Mouse (Mus musculus) embryonic fibroblast, embryonic 13.5 days (primary cell): ENCODE results near the gene Tnk1. TPM values are rescaled to one million over a fixed set of nuclear protein-coding genes. Genes with fewer than 3 reads are reported as not detected.

Experiments used
- H3K27ac ChIP-seq: 2 replicates; pipeline ENCODE4 v1.5.1; 2012; ENCODE audit warnings: low read length, control low read depth, inconsistent platforms; ENCODE audit not compliant: insufficient read depth
- H3K4me1 ChIP-seq: 2 replicates; pipeline ENCODE4 v1.6.1; 2011; ENCODE audit warnings: low read length; ENCODE audit not compliant: control insufficient read depth, insufficient read depth
- H3K4me3 ChIP-seq: 2 replicates; pipeline ENCODE4 v1.5.1; 2011; ENCODE audit warnings: mild to moderate bottlenecking, control low read depth, low read length; ENCODE audit not compliant: insufficient read depth
- CTCF ChIP-seq: IDR thresholded peaks from 2 replicates; pipeline ENCODE4 v1.5.1; 2011; ENCODE audit warnings: mild to moderate bottlenecking, control low read depth, low read length, moderate library complexity, borderline replicate concordance; ENCODE audit not compliant: insufficient read depth
- POLR2A ChIP-seq: IDR thresholded peaks from 2 replicates; pipeline ENCODE4 v1.6.1; 2011; ENCODE audit warnings: low read depth, mild to moderate bottlenecking, control low read depth, low read length, moderate library complexity
- polyA plus RNA-seq: library from polyadenylated mRNA; stranded (reverse); fragments of >200 nt; gene quantifications from 2 replicates; pipeline ENCODE4 v1.2.4, GENCODE M21; 2011; ENCODE audit warnings: low read depth; ENCODE audit not compliant: missing spikeins, insufficient read length

Tnk1 gene
- polyA plus RNA-seq, 1 experiment, result not detected

- Histone ChIP-seq H3K4me3 (no peak overlapping the region), H3K27ac (no peak overlapping the region)
These were observed 29.7 kb downstream of the Tnk1 start for GRCm38 (mm10) chr11:69828832-69829231.

DNA sequence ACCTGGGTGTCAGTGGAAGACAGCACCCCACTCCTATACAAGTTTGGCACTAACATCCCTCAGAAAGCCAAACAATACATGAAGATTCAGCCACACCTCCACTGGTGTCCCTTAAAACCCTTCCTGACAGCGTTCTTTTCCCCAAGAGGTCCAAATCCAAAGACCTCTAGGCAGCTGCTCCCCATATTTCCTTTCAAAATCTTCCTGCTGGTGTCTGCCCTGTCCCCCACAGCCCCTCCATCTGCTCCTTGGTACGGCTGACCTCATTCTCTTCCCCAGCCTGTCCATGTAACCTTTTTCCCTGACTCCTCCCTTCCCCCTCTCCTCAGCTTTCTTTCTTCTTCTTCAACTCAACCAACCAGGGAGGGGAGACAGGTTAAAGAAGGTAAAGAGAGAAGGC lies 35.1 kb downstream of the Tnk1 start:
- Histone ChIP-seq H3K4me1 (no peaks in the 10 kb centered on the region), H3K27ac (no peak overlapping the region), H3K4me3 (no peak overlapping the region)
- no peak for TF ChIP-seq POLR2A
- TF ChIP-seq CTCF, result no peak

More at GRCm38 (mm10) chr11:69828832-69829231, 29.7 kb downstream of the Tnk1 start:
- H3K4me1 ChIP-seq, result no peaks in the 10 kb centered on the region
- TF ChIP-seq POLR2A, result no peak
- TF ChIP-seq CTCF, result no peak

GRCm38 (mm10) chr11:69822080-69822479 lies 36.5 kb downstream of the Tnk1 start, which contains the start of gene Spem1:
Gene Spem1, minus strand, starts transcription at chr11:69822180.
- no peak within 1 kb of the TSS for H3K27ac ChIP-seq
- no peak within 1 kb of the TSS for H3K4me3 ChIP-seq
- no peak for TF ChIP-seq POLR2A
- TF ChIP-seq CTCF, result no peak
- H3K4me1 ChIP-seq, result no peaks in the 10 kb centered on the region

DNA sequence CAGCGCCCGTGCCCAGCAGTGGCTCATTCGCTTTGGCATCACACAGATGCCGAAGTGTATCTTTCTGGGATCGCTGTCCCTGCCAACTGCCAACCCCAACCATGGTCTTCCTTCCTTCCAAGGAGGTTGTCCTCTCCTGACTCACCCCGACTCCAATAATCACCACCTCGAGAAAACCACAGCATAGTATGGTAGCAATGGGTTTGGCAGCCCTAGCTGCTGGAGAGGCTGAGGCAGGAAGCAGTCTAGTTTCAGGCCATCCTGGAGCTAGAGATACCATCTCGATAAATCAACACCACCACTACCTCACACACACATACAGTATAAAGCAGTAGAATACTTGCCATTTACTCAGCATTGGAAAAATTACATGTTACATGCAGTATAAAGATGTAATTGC lies 39.7 kb downstream of the Tnk1 start:
- no peak overlapping the region for H3K27ac ChIP-seq
- no peak for TF ChIP-seq CTCF
- TF ChIP-seq POLR2A, result no peak
- H3K4me1 ChIP-seq, result no peaks in the 10 kb centered on the region
- H3K4me3 ChIP-seq, result no peak overlapping the region

- TF ChIP-seq CTCF (no peak), POLR2A (no peak)
- H3K27ac ChIP-seq, result no peak within 1 kb of the TSS
- H3K4me3 ChIP-seq, result no peak within 1 kb of the TSS
- no peaks in the 10 kb centered on the region for H3K4me1 ChIP-seq
These were observed 40.2 kb downstream of the Tnk1 start, which contains the start of gene Spem2 for GRCm38 (mm10) chr11:69818365-69818764. Gene Spem2, minus strand, starts transcription at chr11:69818465.

DNA sequence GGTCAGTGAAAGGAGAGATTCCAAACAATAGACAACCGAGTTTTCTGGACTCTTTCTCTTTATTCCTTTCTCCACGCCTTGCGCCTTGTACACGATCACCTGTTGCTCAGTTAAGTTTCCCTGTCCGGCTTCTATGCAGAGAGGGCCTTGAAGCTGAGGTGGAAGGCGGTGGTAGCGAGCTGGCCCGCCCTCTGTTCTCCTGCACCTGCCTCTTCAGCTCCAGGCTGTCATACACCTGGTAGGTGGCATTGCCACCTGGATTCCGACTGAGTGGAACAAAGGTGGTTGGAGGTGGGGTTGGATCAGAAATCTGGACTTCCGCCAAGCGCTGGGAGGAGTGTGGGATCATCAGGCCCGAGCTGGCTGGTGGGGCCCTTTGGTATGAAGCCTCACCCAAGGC lies 42.0 kb downstream of the Tnk1 start:
- TF ChIP-seq POLR2A, result no peak
- TF ChIP-seq CTCF, result no peak
- Histone ChIP-seq H3K4me1 (no peaks in the 10 kb centered on the region), H3K4me3 (no peak overlapping the region), H3K27ac (no peak overlapping the region)

DNA sequence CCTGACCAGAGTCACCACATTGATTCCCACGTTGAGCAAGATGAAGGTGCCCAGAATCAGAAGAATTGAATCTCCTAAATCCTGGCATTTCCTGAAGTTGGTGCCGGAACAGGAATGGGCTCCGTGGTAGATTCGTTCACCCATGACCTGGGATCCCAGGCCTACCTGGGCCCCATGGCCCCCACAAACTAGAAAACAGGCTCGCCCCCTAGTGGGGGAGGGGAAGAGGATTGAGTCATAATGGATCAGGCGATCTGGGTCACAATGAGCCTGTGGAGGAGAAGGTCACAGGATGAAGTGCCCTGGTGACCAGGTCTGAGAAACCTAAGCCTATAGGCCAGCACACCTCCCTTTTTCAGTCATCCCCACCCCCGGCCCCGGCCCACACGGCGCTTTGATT lies 43.4 kb downstream of the Tnk1 start, which contains the start of gene Gm39566:
Gm39566 (minus strand) TSS at position 144 of the 400 bp plus-strand sequence.
- H3K27ac ChIP-seq, result no peak within 1 kb of the TSS
- H3K4me1 ChIP-seq, result no peaks in the 10 kb centered on the region
- no peak for TF ChIP-seq POLR2A

GRCm38 (mm10) chr11:69810280-69810679 lies 48.2 kb downstream of the Tnk1 start:
- no peak overlapping the region for H3K27ac ChIP-seq

More for the DNA sequence above, 43.4 kb downstream of the Tnk1 start, which contains the start of gene Gm39566:
- H3K4me3 ChIP-seq, result no peak within 1 kb of the TSS

DNA sequence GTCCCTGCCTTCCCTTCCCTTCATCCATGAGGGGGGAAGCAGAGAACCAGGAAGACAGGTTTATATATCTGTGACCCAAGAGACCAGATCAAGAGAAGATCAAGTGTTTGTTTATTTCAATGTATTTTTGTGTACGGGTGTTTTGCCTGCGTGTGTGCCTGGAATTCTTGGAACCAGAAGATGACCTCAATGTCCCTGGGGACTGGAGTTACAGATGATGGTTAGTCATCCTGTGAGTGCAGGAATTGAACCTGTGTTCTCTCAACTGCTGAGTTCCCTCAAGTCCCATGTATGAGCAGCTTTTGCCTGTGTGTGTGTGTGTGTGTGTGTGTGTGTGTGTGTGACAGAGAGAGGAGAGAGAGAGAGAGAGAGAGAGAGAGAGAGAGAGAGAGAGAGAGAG lies 50.9 kb downstream of the Tnk1 start:
- no peak overlapping the region for H3K4me3 ChIP-seq
- H3K27ac ChIP-seq, result no peak overlapping the region
- TF ChIP-seq CTCF, result no peak
- no peak for TF ChIP-seq POLR2A
- peaks cover 2% of the 10 kb centered on the region; the same call in 1 of the 2 replicates for H3K4me1 ChIP-seq

More at GRCm38 (mm10) chr11:69810280-69810679, 48.2 kb downstream of the Tnk1 start:
- H3K4me3 ChIP-seq, result no peak overlapping the region
- H3K4me1 ChIP-seq, result no peaks in the 10 kb centered on the region
- TF ChIP-seq POLR2A, result no peak
- TF ChIP-seq CTCF, result no peak

GRCm38 (mm10) chr11:69806378-69806777 lies 52.2 kb downstream of the Tnk1 start:
- H3K4me3 ChIP-seq, result no peak overlapping the region
- peaks cover 2% of the 10 kb centered on the region; the same call in 1 of the 2 replicates for H3K4me1 ChIP-seq
- TF ChIP-seq POLR2A (no peak), CTCF (no peak)
- no peak overlapping the region for H3K27ac ChIP-seq
